Mouse (Mus musculus) hindbrain, postnatal 0 days (tissue): Measurements from ENCODE around the gene Ankrd27. TPM values are rescaled to one million over a fixed set of nuclear protein-coding genes. Genes with fewer than 3 reads are reported as not detected.

Source experiments
- ATAC-seq: fragments of 200-750 bp; cut with Nextera tagmentation; 2 replicates; pipeline ENCODE4 v1.8.0; 2017; ENCODE audit warnings: mild to moderate bottlenecking, moderate TSS enrichment, moderate library complexity
- DNase-seq: peaks from one replicate; pipeline ENCODE4 v3.0.0-alpha.2; 2015; ENCODE audit warnings: low spot score
- H3K27ac ChIP-seq: fragments of 300-500 bp; sonication (generic); 2 replicates; pipeline ENCODE4 v1.5.1; 2014; ENCODE audit warnings: mild to moderate bottlenecking
- H3K27me3 ChIP-seq: fragments of 300-500 bp; sonication (generic); 2 replicates; pipeline ENCODE4 v1.6.1; 2014; ENCODE audit warnings: low read length, mixed read lengths; ENCODE audit not compliant: insufficient read depth
- H3K36me3 ChIP-seq: fragments of 300-500 bp; sonication (generic); 2 replicates; pipeline ENCODE4 v1.6.1; 2014; ENCODE audit warnings: low read length, mixed read lengths; ENCODE audit not compliant: insufficient read depth
- H3K4me1 ChIP-seq: fragments of 300-500 bp; sonication (generic); 2 replicates; pipeline ENCODE4 v1.6.1; 2014; ENCODE audit warnings: antibody characterized with exemption, low read length, mixed read lengths; ENCODE audit not compliant: insufficient read depth
- H3K4me2 ChIP-seq: fragments of 300-500 bp; sonication (generic); 2 replicates; pipeline ENCODE4 v1.6.1; 2014; ENCODE audit warnings: low read depth, mild to moderate bottlenecking, low read length, moderate library complexity, mixed read lengths
- H3K4me3 ChIP-seq: fragments of 300-500 bp; sonication (generic); 2 replicates; pipeline ENCODE4 v1.5.1; 2014; ENCODE audit warnings: low read length
- H3K9ac ChIP-seq: fragments of 300-500 bp; sonication (generic); replicated peaks from 2 replicates; pipeline ENCODE4 v1.6.1; 2014; ENCODE audit warnings: mild to moderate bottlenecking, low read length, moderate library complexity, mixed read lengths
- H3K9me3 ChIP-seq: fragments of 300-500 bp; sonication (generic); 2 replicates; pipeline ENCODE4 v1.6.1; 2016; ENCODE audit warnings: low read length, mixed read lengths
- CTCF ChIP-seq: IDR thresholded peaks from 2 replicates; pipeline ENCODE4 v1.5.1; 2016; ENCODE audit warnings: antibody characterized with exemption, control low read depth, low read depth
- WGBS: fragments of 180-500 bp; shearing (Covaris S2); extraction: QIAGEN DNeasy Blood & Tissue Kit; methylation state at CpG from one replicate; pipeline ENCODE4 v1.1.7; 2014; 5-methylcytosine and 5-hydroxymethylcytosine counted together
- polyA plus RNA-seq: library from polyadenylated mRNA; unstranded; fragments of >200 nt; fragmentation: Nextera tagmentation; extraction: Ambion mirVana; gene quantifications from 2 replicates; pipeline ENCODE4 v1.2.1, GENCODE M21; 2015
- total RNA-seq: library from RNA; depleted of rRNA; stranded (reverse); fragments of >200 nt; gene quantifications from 2 replicates; pipeline ENCODE4 v1.2.3, GENCODE M21; 2014

The Ankrd27 gene
- total and polyA plus RNA-seq, 2 experiments from 2014 or later: 12.0 to 19.7 TPM

DNA sequence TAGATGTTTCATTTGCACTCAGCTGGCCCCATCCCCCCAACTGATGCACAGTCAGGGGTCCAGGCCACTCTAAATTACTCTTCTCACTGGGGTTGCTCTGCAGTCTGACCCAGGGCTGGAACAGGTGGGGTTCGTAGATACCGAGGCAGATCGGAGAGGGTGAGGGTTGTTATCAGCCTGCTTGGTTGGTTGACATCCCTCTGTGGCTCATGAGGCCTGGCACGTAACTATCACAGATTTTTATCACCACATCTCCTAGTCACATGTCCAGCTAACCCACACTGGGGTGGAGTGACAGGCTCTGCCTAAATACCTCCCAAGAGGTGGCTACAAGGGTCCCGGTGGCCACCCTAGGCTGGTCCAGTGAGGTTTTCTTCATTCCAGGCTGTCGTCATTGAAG, 15.1 kb downstream of the Ankrd27 start:
- Histone ChIP-seq H3K4me3 (no peak overlapping the region), H3K4me1 (no peaks in the 10 kb centered on the region), H3K4me2 (no peak overlapping the region), H3K9me3 (no peaks in the 10 kb centered on the region), H3K9ac (no peak overlapping the region), H3K27ac (no peak overlapping the region), H3K27me3 (no peaks in the 10 kb centered on the region), H3K36me3 (peaks cover 17% of the 10 kb centered on the region)
- TF ChIP-seq CTCF: no peak
- ATAC-seq (no peak), DNase-seq (no peak)
- WGBS: 96% methylated on average over 6 of the region's 6 CpGs

DNA sequence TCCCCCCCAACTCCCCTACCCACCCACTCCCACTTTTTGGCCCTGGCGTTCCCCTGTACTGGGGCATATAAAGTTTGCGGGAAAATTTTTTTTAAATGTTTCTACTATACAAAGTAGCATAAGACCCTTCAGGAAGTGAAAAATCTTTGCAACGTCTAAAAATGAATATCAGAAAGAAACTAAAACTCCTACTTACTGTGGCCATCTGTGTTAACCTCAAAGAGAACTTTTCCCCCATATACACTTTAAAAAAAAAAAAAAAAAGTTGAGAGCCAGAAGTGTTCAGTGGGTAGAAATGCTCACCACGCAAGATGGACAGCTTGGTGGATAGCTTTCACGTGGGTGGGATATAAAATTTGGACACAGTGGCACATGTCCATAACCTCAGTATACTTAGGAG, 16.7 kb downstream of the Ankrd27 start:
- TF ChIP-seq CTCF: no peak
- WGBS: 95% methylated on average over 5 of the region's 5 CpGs

DNA sequence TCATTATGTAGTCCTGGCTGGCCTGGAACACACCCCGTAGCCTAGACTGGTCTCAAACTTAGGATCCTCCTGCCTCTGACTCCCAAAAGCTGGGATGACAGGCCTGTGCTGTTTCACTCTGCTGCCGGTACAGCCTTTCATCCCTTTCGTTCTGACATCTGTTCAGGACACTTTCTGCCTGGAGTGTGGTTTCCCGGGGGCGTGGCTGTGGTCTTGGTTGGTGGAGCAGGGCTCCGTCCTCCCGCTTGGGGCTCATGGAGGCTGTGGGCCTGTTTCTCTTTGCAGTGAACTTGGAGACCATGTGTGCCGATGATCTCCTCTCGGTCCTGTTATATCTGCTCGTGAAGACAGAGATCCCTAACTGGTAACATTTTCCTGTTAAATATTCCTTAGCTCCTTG, 20.8 kb downstream of the Ankrd27 start:
- ATAC-seq (no peak), DNase-seq (no peak)
- Histone ChIP-seq H3K9ac (no peak overlapping the region), H3K9me3 (no peaks in the 10 kb centered on the region), H3K27me3 (no peaks in the 10 kb centered on the region), H3K4me2 (no peak overlapping the region), H3K27ac (no peak overlapping the region), H3K4me1 (no peaks in the 10 kb centered on the region), H3K36me3 (peaks cover 29% of the 10 kb centered on the region), H3K4me3 (no peak overlapping the region)
- TF ChIP-seq CTCF: no peak
- WGBS: 92% methylated on average over 10 of the region's 10 CpGs

More for the DNA sequence above, 16.7 kb downstream of the Ankrd27 start:
- ATAC-seq (no peak), DNase-seq (no peak)
- Histone ChIP-seq H3K4me2 (no peak overlapping the region), H3K4me3 (no peak overlapping the region), H3K27me3 (no peaks in the 10 kb centered on the region), H3K36me3 (peaks cover 17% of the 10 kb centered on the region), H3K9ac (no peak overlapping the region), H3K27ac (no peak overlapping the region), H3K9me3 (no peaks in the 10 kb centered on the region), H3K4me1 (no peaks in the 10 kb centered on the region)

DNA sequence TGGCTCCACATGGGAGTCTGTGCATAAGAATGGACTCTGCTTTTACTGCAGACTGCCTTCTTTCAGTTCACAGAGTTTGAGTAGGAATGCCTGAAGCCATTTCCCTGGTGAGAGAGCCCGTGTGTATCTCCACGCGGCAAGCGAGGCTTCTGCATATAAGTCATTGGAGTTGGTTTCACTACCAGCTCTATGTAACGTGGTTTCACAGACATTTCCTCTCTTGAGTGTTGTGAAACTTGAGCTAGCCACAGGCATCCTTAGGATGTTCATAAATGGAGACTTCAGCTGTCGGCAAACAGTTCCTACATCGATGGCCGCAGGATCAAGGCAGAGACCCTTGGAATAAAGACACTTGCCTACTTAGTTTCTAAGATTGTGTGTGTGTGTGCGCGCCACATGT, 23.2 kb downstream of the Ankrd27 start:
- Histone ChIP-seq H3K9me3 (no peaks in the 10 kb centered on the region), H3K36me3 (peaks cover 23% of the 10 kb centered on the region), H3K4me3 (no peak overlapping the region), H3K27ac (no peak overlapping the region), H3K4me2 (no peak overlapping the region), H3K4me1 (no peaks in the 10 kb centered on the region), H3K9ac (no peak overlapping the region), H3K27me3 (no peaks in the 10 kb centered on the region)
- ATAC-seq (no peak), DNase-seq (no peak)
- WGBS: 96% methylated on average over 10 of the region's 10 CpGs
- no peak for TF ChIP-seq CTCF

DNA sequence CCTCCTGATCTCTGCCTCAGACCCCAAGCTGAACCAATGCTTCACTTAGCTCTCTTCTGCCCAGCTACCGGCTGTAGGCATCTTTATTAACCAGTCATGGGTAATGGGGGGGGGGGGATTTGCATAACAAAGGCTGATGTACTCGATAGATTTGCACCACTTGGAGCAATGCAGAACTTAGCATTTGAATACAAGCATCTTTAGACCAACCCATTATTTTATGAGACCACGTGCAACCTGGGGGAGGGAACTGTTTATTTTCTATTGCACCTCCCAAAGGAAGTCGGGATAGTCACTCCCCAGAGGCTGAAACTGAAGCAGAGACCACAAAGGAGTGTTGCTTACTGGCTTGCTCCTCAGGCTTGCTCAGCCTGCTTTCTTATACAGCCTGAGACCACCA, 31.5 kb downstream of the Ankrd27 start:
- Histone ChIP-seq H3K4me1 (no peaks in the 10 kb centered on the region), H3K27me3 (no peaks in the 10 kb centered on the region), H3K9me3 (no peaks in the 10 kb centered on the region), H3K9ac (no peak overlapping the region), H3K4me2 (no peak overlapping the region), H3K36me3 (peaks cover 26% of the 10 kb centered on the region), H3K27ac (no peak overlapping the region), H3K4me3 (no peak overlapping the region)
- no peak for DNase-seq
- TF ChIP-seq CTCF: no peak
- WGBS: 24% methylated on average over 4 of the region's 4 CpGs
- ATAC-seq: no peak

DNA sequence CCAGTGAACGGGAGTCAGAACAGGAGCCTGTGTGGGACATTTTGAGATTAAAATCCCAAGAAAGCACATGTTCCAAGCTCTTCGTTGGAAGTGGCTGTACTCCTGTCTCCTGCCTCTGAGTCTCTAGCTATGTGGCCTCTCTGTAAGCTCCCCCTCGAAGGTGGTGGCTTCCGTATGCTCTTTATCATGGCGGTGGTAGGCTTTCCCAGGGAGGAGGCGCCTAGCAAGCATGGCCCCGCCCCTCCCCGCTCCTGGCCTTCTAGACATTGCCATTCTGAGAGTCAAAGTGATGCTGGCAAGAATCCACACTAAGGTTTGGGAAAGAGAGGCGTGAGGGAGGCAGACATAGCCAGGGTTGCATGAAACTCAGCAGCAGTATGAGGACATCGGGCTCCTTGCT, 36.6 kb downstream of the Ankrd27 start:
- peaks cover 32% of the 10 kb centered on the region for H3K36me3 ChIP-seq
- no peak overlapping the region for H3K27ac ChIP-seq
- no peaks in the 10 kb centered on the region for H3K4me1 ChIP-seq
- no peaks in the 10 kb centered on the region for H3K27me3 ChIP-seq
- ATAC-seq (no peak), DNase-seq (no peak)
- H3K4me2 ChIP-seq: no peak overlapping the region
- no peak for TF ChIP-seq CTCF
- H3K9me3 ChIP-seq: no peaks in the 10 kb centered on the region
- no peak overlapping the region for H3K9ac ChIP-seq
- no peak overlapping the region for H3K4me3 ChIP-seq
- 92% methylated on average over 10 of the region's 10 CpGs for WGBS

DNA sequence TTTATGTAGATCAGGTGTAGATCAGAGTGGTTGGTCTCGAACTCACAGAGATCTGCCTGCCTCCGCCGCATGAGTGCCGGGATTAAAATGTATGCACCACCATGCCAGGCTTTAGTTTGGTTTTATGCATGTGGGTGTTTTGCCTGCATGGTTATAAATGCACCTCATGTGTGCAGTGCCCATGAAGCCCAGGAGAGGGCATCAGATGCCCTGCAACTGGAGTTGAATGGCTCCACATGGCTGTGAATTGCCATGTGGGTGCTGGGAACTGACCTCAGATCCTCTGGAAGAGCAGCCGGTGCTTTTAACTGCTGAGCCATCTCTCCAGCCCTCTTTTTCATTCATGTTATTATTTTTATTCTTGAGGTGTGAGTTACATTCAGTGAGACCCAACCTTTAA, 40.0 kb downstream of the Ankrd27 start:
- Histone ChIP-seq H3K4me1 (no peaks in the 10 kb centered on the region), H3K27ac (no peak overlapping the region), H3K9me3 (no peaks in the 10 kb centered on the region), H3K36me3 (peaks cover 36% of the 10 kb centered on the region), H3K9ac (no peak overlapping the region), H3K27me3 (no peaks in the 10 kb centered on the region), H3K4me3 (no peak overlapping the region), H3K4me2 (no peak overlapping the region)
- no peak for ATAC-seq
- no peak for TF ChIP-seq CTCF
- 98% methylated on average over 5 of the region's 5 CpGs for WGBS
- DNase-seq: no peak

DNA sequence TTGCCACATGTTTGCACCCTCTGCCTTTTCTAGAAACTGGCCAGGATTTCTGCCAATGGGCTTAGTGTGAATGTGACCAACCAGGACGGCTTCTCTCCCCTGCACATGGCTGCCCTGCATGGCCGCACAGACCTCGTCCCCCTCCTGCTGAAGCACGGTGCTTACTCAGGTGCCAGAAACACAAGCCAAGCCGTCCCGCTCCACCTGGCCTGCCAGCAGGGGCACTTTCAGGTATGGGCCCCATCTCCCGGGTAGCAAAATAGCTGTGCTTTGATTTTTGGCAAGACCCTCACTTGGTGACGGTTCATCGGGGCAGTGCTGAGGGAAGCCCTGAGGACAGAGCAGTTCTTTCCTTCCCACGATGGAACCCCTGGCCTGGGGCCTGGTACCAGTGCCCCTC, 41.3 kb downstream of the Ankrd27 start:
- H3K9me3 ChIP-seq: no peaks in the 10 kb centered on the region
- DNase-seq: no peak
- H3K4me3 ChIP-seq: no peak overlapping the region
- ATAC-seq: no peak
- peaks cover 38% of the 10 kb centered on the region for H3K36me3 ChIP-seq
- H3K4me2 ChIP-seq: no peak overlapping the region
- H3K27ac ChIP-seq: no peak overlapping the region
- WGBS: 88% methylated on average over 10 of the region's 10 CpGs
- H3K4me1 ChIP-seq: no peaks in the 10 kb centered on the region
- no peaks in the 10 kb centered on the region for H3K27me3 ChIP-seq
- no peak overlapping the region for H3K9ac ChIP-seq
- TF ChIP-seq CTCF: no peak
